Mouse (Mus musculus) G1E-ER4 (cell line): ENCODE data around the gene Ppil4. TPM values are rescaled to one million over a fixed set of nuclear protein-coding genes. Genes with fewer than 3 reads are reported as not detected.

Source experiments
- GATA1 ChIP-seq: IDR thresholded peaks from one replicate; pipeline ENCODE4 v1.8.0; 2012; ENCODE audit warnings: low read length, inconsistent platforms
- polyA plus RNA-seq: library from polyadenylated mRNA; stranded (reverse); fragments of >175 nt; gene quantifications from 2 replicates; pipeline ENCODE4 v1.2.3, GENCODE M21; 2012

Ppil4 gene
- polyA plus RNA-seq, 1 experiment: 1.8 TPM

- no peak for TF ChIP-seq GATA1
Measured at GRCm38 (mm10) chr10:7839551-7840352, 47.1 kb downstream of the Ppil4 start.

- no peak for TF ChIP-seq GATA1
Measured at GRCm38 (mm10) chr10:7840353-7840733, 47.7 kb downstream of the Ppil4 start.

GRCm38 (mm10) chr10:7840785-7841184 is 48.1 kb downstream of the Ppil4 start:
- TF ChIP-seq GATA1: no peak

GRCm38 (mm10) chr10:7841571-7842080 is 48.9 kb downstream of the Ppil4 start:
- TF ChIP-seq GATA1: no peak

GRCm38 (mm10) chr10:7843181-7843580 is 50.5 kb downstream of the Ppil4 start:
- TF ChIP-seq GATA1: no peak

GRCm38 (mm10) chr10:7844161-7844560 is 51.5 kb downstream of the Ppil4 start:
- no peak for TF ChIP-seq GATA1

- no peak for TF ChIP-seq GATA1
Measured at GRCm38 (mm10) chr10:7845136-7845535, 52.4 kb downstream of the Ppil4 start.

GRCm38 (mm10) chr10:7845991-7846390 is 53.3 kb downstream of the Ppil4 start:
- TF ChIP-seq GATA1: no peak

- no peak for TF ChIP-seq GATA1
Measured at GRCm38 (mm10) chr10:7847166-7847605, 54.5 kb downstream of the Ppil4 start.

- no peak for TF ChIP-seq GATA1
Measured at GRCm38 (mm10) chr10:7851891-7852290, 59.2 kb downstream of the Ppil4 start.

GRCm38 (mm10) chr10:7860494-7860893 is 67.8 kb downstream of the Ppil4 start:
- no peak for TF ChIP-seq GATA1

GRCm38 (mm10) chr10:7861259-7861936 is 68.7 kb downstream of the Ppil4 start:
- TF ChIP-seq GATA1: no peak

- no peak for TF ChIP-seq GATA1
Measured at GRCm38 (mm10) chr10:7861937-7862657, 69.4 kb downstream of the Ppil4 start.

GRCm38 (mm10) chr10:7863411-7863810 is 70.7 kb downstream of the Ppil4 start:
- no peak for TF ChIP-seq GATA1

GRCm38 (mm10) chr10:7864184-7864583 is 71.5 kb downstream of the Ppil4 start:
- TF ChIP-seq GATA1: no peak

- no peak for TF ChIP-seq GATA1
Measured at GRCm38 (mm10) chr10:7864806-7865205, 72.1 kb downstream of the Ppil4 start.
